Mouse (Mus musculus) liver, postnatal 0 days (tissue): ENCODE data around the gene Eif3j1. TPM values are rescaled to one million over a fixed set of nuclear protein-coding genes. Genes with fewer than 3 reads are reported as not detected.
"Not testable (repeated sequence)": the region's sequence is repeated elsewhere in the genome, so short reads cannot be mapped to it uniquely, and the experiment has no call there.

Experiments
- ATAC-seq: fragments of 200-750 bp; cut with Nextera tagmentation; 2 replicates; pipeline ENCODE4 v1.8.0; 2017; ENCODE audit warnings: mild to moderate bottlenecking, moderate library complexity
- DNase-seq: peaks from one replicate; pipeline ENCODE4 v3.0.0-alpha.2; 2016
- H3K27ac ChIP-seq: fragments of 300-500 bp; sonication (generic); 2 replicates; pipeline ENCODE4 v1.5.1; 2014; ENCODE audit warnings: antibody characterized with exemption, moderate library complexity, mild to moderate bottlenecking, low read depth
- H3K27me3 ChIP-seq: fragments of 300-500 bp; sonication (generic); 2 replicates; pipeline ENCODE4 v1.6.1; 2014; ENCODE audit warnings: low read length, control low read depth, mixed read lengths; ENCODE audit not compliant: insufficient read depth
- H3K36me3 ChIP-seq: fragments of 300-500 bp; sonication (generic); replicated peaks from 2 replicates; pipeline ENCODE4 v1.6.1; 2014; ENCODE audit warnings: mild to moderate bottlenecking, control low read depth, low read length, moderate library complexity, mixed read lengths; ENCODE audit not compliant: insufficient read depth
- H3K4me1 ChIP-seq: fragments of 300-500 bp; sonication (generic); 2 replicates; pipeline ENCODE4 v1.6.1; 2014; ENCODE audit warnings: antibody characterized with exemption, mild to moderate bottlenecking, control low read depth; ENCODE audit not compliant: insufficient read depth
- H3K4me2 ChIP-seq: fragments of 300-500 bp; sonication (generic); 2 replicates; pipeline ENCODE4 v1.6.1; 2014; ENCODE audit warnings: low read depth, mild to moderate bottlenecking, low read length, moderate library complexity, mixed read lengths
- H3K4me3 ChIP-seq: fragments of 300-500 bp; sonication (generic); 2 replicates; pipeline ENCODE4 v1.5.1; 2014; ENCODE audit warnings: low read depth, low read length
- H3K9ac ChIP-seq: fragments of 300-500 bp; sonication (generic); replicated peaks from 2 replicates; pipeline ENCODE4 v1.6.1; 2014; ENCODE audit warnings: mild to moderate bottlenecking, moderate library complexity
- H3K9me3 ChIP-seq: fragments of 300-500 bp; sonication (generic); 2 replicates; pipeline ENCODE4 v1.6.1; 2016; ENCODE audit warnings: mild to moderate bottlenecking, control low read depth, low read length, mixed read lengths
- CTCF ChIP-seq: sonication (generic); IDR thresholded peaks from 2 replicates; pipeline ENCODE4 v1.5.1; 2016; ENCODE audit warnings: antibody characterized with exemption, low read depth
- EP300 ChIP-seq: IDR thresholded peaks from 2 replicates; pipeline ENCODE4 v1.6.1; 2016; ENCODE audit warnings: antibody characterized with exemption, low read depth, mild to moderate bottlenecking
- WGBS: fragments of 180-500 bp; shearing (Covaris S2); extraction: QIAGEN DNeasy Blood & Tissue Kit; methylation state at CpG from one replicate; pipeline ENCODE4 v1.1.7; 2014; ENCODE audit not compliant: insufficient replicate concordance; 5-methylcytosine and 5-hydroxymethylcytosine counted together
- polyA plus RNA-seq: library from polyadenylated mRNA; unstranded; fragments of >200 nt; fragmentation: Nextera tagmentation; extraction: Ambion mirVana; gene quantifications from 2 replicates; pipeline ENCODE4 v1.2.1, GENCODE M21; 2015

The Eif3j1 gene
- 9.8 and 10.3 TPM in 2 replicates for polyA plus RNA-seq

DNA sequence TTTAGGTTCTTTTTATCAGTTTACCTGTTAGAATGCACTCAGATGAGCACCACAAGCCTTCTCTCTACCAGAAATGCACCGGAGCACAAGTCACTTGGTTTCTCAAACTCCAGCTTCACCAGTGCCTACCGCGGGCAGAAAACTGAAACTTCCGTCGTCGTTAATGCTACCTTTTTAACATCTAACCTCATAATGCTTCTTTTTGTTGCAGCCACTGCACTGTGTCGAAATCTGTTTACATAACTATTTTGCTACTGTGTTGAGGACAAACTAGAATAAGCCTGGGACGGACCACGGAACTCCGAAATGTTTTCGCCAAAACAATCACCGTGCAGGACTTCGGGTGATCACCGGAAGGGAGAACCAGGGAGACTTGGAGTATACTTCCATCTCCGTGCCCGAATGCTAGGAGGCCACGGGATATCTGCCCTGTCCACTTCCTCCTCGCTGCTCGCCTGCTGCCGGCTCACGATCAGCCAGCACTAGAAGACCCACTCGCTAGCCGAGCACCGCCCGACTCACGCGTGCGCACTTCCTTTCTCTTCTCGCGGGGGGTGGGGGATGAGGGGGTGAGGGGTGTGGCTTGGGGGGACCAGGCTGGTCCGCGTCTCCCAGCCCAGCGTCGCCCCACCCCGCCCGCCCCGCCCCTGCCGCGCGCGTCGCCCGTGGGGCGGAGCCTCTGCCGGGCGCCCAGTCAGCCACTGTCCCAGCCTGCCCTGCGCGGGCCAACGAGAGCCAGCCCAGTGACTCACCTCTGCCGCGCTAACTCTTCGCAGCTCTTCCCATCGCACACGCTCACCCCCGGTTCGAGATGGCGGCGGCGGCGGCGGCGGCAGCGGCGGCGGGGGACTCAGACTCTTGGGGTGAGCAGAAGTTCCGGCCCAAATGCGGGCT, at the start of gene Eif3j1:
Gene Eif3j1, plus strand, starts transcription at position 685 of the 894 bp plus-strand sequence.
- TF ChIP-seq EP300 (peak; percentile 39; the same call in 1 of the 2 replicates), CTCF (no peak)
- H3K27ac ChIP-seq, result peak within 1 kb of the TSS; percentile 98
- peak; percentile 97 for DNase-seq

GRCm38 (mm10) chr2:121995738-121996137, 32.6 kb upstream of the Eif3j1 start:
- TF ChIP-seq CTCF (peak; percentile 44), EP300 (no peak)
- WGBS, result 82% methylated on average over 1 of the region's 1 CpGs
- no peak overlapping the region for H3K4me2 ChIP-seq
- DNase-seq (no peak), ATAC-seq (no peak)
- H3K27me3 ChIP-seq, result no peaks in the 10 kb centered on the region
- H3K4me1 ChIP-seq, result no peaks in the 10 kb centered on the region
- H3K9ac ChIP-seq, result no peak overlapping the region
- peaks cover 25% of the 10 kb centered on the region for H3K36me3 ChIP-seq
- H3K27ac ChIP-seq, result no peak overlapping the region
- no peak overlapping the region for H3K4me3 ChIP-seq
- H3K9me3 ChIP-seq, result no peaks in the 10 kb centered on the region

More for the DNA sequence above, at the start of gene Eif3j1:
- Histone ChIP-seq H3K36me3 (peaks cover 10% of the 10 kb centered on the region; the same call in 1 of the 2 replicates), H3K9ac (peak within 1 kb of the TSS; percentile 95), H3K27me3 (no peaks in the 10 kb centered on the region), H3K9me3 (no peaks in the 10 kb centered on the region), H3K4me3 (peak within 1 kb of the TSS; percentile 94), H3K4me1 (peaks cover 14% of the 10 kb centered on the region), H3K4me2 (peak within 1 kb of the TSS; percentile 88)
- WGBS, result under 1% methylated on average over 52 of the region's 67 CpGs
- ATAC-seq, result peak; percentile 96

DNA sequence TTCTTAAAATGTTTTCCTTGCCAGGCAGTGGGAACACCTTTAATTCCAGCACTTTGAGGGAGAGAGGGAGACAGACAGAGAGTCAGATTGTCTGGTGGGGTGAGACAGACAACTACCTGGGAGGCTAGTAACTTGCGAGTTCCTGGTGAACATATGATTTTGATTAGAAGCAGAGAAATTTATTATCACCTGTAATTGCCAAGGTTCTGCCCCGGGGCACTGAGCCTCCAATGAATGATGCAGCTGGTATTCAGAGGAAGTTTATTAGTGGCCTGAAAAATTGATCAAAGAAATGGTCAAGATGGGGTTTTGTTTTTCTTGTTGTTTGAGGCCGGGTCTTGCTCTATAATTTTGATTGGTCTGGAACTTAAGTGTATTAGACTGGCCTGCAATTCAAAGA, 19.5 kb upstream of the Eif3j1 start:
- TF ChIP-seq EP300, result no peak
- TF ChIP-seq CTCF, result no peak
- no peak overlapping the region for H3K4me3 ChIP-seq
- no peaks in the 10 kb centered on the region for H3K4me1 ChIP-seq
- ATAC-seq (no peak), DNase-seq (no peak)
- no peak overlapping the region for H3K27ac ChIP-seq
- no peaks in the 10 kb centered on the region for H3K27me3 ChIP-seq
- H3K36me3 ChIP-seq, result peaks cover 43% of the 10 kb centered on the region; the same call in 1 of the 2 replicates
- no peaks in the 10 kb centered on the region for H3K9me3 ChIP-seq
- H3K4me2 ChIP-seq, result no peak overlapping the region
- H3K9ac ChIP-seq, result no peak overlapping the region
- WGBS, result 92% methylated on average over 3 of the region's 3 CpGs

- H3K4me3 ChIP-seq, result no peak overlapping the region
- no peaks in the 10 kb centered on the region for H3K9me3 ChIP-seq
- 69% methylated on average over 7 of the region's 7 CpGs for WGBS
- ATAC-seq (no peak), DNase-seq (no peak)
- H3K27me3 ChIP-seq, result no peaks in the 10 kb centered on the region
- peaks cover 36% of the 10 kb centered on the region; the same call in 1 of the 2 replicates for H3K36me3 ChIP-seq
- H3K27ac ChIP-seq, result no peak overlapping the region
- H3K4me2 ChIP-seq, result no peak overlapping the region
- H3K4me1 ChIP-seq, result no peaks in the 10 kb centered on the region
- TF ChIP-seq CTCF, result no peak
- no peak for TF ChIP-seq EP300
- no peak overlapping the region for H3K9ac ChIP-seq
These were observed 16.9 kb upstream of the Eif3j1 start for GRCm38 (mm10) chr2:122011441-122011840.

GRCm38 (mm10) chr2:122018705-122019104, 9.6 kb upstream of the Eif3j1 start:
- Histone ChIP-seq H3K9ac (no peak overlapping the region), H3K4me3 (no peak overlapping the region), H3K36me3 (0 out of 2 replicates have a peak, but pooled peaks cover 2% of the 10 kb centered on the region), H3K9me3 (no peaks in the 10 kb centered on the region), H3K4me2 (no peak overlapping the region), H3K27me3 (no peaks in the 10 kb centered on the region), H3K27ac (no peak overlapping the region), H3K4me1 (no peaks in the 10 kb centered on the region)
- ATAC-seq, result peak; percentile 80
- WGBS, result 44% methylated on average over 1 of the region's 1 CpGs
- TF ChIP-seq CTCF (no peak), EP300 (no peak)
- no peak for DNase-seq

GRCm38 (mm10) chr2:122022284-122022683, 6.1 kb upstream of the Eif3j1 start:
- no peak for DNase-seq
- Histone ChIP-seq H3K4me3 (no peak overlapping the region), H3K4me2 (no peak overlapping the region), H3K9ac (no peak overlapping the region), H3K9me3 (no peaks in the 10 kb centered on the region), H3K27me3 (no peaks in the 10 kb centered on the region), H3K36me3 (no peaks in the 10 kb centered on the region), H3K27ac (no peak overlapping the region), H3K4me1 (peaks cover 3% of the 10 kb centered on the region; the same call in 1 of the 2 replicates)
- 55% methylated on average over 2 of the region's 2 CpGs for WGBS
- TF ChIP-seq EP300 (no peak), CTCF (peak; percentile 58)
- no peak for ATAC-seq

- DNase-seq, H3K9me3 ChIP-seq, ATAC-seq, H3K36me3 ChIP-seq, H3K27me3 ChIP-seq: not testable (repeated sequence)
- Histone ChIP-seq H3K27ac (peak overlapping the region; percentile 98; the same call in 1 of the 2 replicates), H3K9ac (peak overlapping the region; percentile 68; the same call in 1 of the 2 replicates), H3K4me2 (peak overlapping the region; percentile 88), H3K4me3 (peak overlapping the region; percentile 94), H3K4me1 (peaks cover 10% of the 10 kb centered on the region)
- 87% methylated on average over 10 of the region's 10 CpGs for WGBS
These were observed 1.3 kb upstream of the Eif3j1 start for GRCm38 (mm10) chr2:122027091-122027490.
